Mouse (Mus musculus) midbrain, embryonic 16.5 days (tissue): ENCODE data around the gene Faah. TPM values are rescaled to one million over a fixed set of nuclear protein-coding genes. Genes with fewer than 3 reads are reported as not detected.

Experiments used
- ATAC-seq: fragments of 200-750 bp; cut with Nextera tagmentation; 2 replicates; pipeline ENCODE4 v1.8.0; 2017; ENCODE audit warnings: moderate TSS enrichment
- H3K27ac ChIP-seq: fragments of 300-500 bp; sonication (generic); 2 replicates; pipeline ENCODE4 v1.5.1; 2014; ENCODE audit warnings: mild to moderate bottlenecking, low read length, mixed read lengths
- H3K27me3 ChIP-seq: fragments of 300-500 bp; sonication (generic); 2 replicates; pipeline ENCODE4 v1.6.1; 2014; ENCODE audit warnings: low read depth, low read length, mixed read lengths; ENCODE audit not compliant: control insufficient read depth, insufficient read depth
- H3K36me3 ChIP-seq: fragments of 300-500 bp; sonication (generic); 2 replicates; pipeline ENCODE4 v1.6.1; 2014; ENCODE audit warnings: mild to moderate bottlenecking, low read length, moderate library complexity, mixed read lengths; ENCODE audit not compliant: control insufficient read depth, insufficient read depth
- H3K4me1 ChIP-seq: fragments of 300-500 bp; sonication (generic); 2 replicates; pipeline ENCODE4 v1.6.1; 2014; ENCODE audit warnings: mild to moderate bottlenecking, low read length, mixed read lengths; ENCODE audit not compliant: control insufficient read depth, insufficient read depth
- H3K4me2 ChIP-seq: fragments of 300-500 bp; sonication (generic); 2 replicates; pipeline ENCODE4 v1.6.1; 2014; ENCODE audit warnings: mild to moderate bottlenecking, low read length, mixed read lengths
- H3K4me3 ChIP-seq: fragments of 300-500 bp; sonication (generic); 2 replicates; pipeline ENCODE4 v1.5.1; 2014; ENCODE audit warnings: low read depth, mild to moderate bottlenecking, low read length, moderate library complexity, mixed read lengths
- H3K9ac ChIP-seq: fragments of 300-500 bp; sonication (generic); 2 replicates; pipeline ENCODE4 v1.6.1; 2014; ENCODE audit warnings: low read depth, low read length, mixed read lengths
- H3K9me3 ChIP-seq: fragments of 300-500 bp; sonication (generic); replicated peaks from 2 replicates; pipeline ENCODE4 v1.6.1; 2014; ENCODE audit warnings: mild to moderate bottlenecking, low read length, mixed read lengths; ENCODE audit not compliant: control insufficient read depth, poor library complexity, severe bottlenecking
- WGBS: fragments of 180-500 bp; shearing (Covaris S2); extraction: QIAGEN DNeasy Blood & Tissue Kit; methylation state at CpG from one replicate; pipeline ENCODE4 v1.1.7; 2014; 5-methylcytosine and 5-hydroxymethylcytosine counted together
- polyA plus RNA-seq: library from polyadenylated mRNA; unstranded; fragments of >200 nt; fragmentation: Nextera tagmentation; extraction: Ambion mirVana; gene quantifications from 2 replicates; pipeline ENCODE4 v1.2.1, GENCODE M21; 2015

The Faah gene
- polyA plus RNA-seq, 1 experiment from 2014 or later: 27.3 TPM

- no peak for ATAC-seq
- Histone ChIP-seq H3K9ac (no peak overlapping the region), H3K36me3 (no peaks in the 10 kb centered on the region), H3K4me2 (peak overlapping the region; percentile 85; the same call in 1 of the 2 replicates), H3K27ac (no peak overlapping the region), H3K4me1 (peaks cover 7% of the 10 kb centered on the region), H3K4me3 (no peak overlapping the region), H3K27me3 (peaks cover 15% of the 10 kb centered on the region), H3K9me3 (no peaks in the 10 kb centered on the region)
- 76% methylated on average over 8 of the region's 8 CpGs for WGBS
These were observed 1.7 kb downstream of the Faah start for GRCm38 (mm10) chr4:116015996-116016395.

DNA sequence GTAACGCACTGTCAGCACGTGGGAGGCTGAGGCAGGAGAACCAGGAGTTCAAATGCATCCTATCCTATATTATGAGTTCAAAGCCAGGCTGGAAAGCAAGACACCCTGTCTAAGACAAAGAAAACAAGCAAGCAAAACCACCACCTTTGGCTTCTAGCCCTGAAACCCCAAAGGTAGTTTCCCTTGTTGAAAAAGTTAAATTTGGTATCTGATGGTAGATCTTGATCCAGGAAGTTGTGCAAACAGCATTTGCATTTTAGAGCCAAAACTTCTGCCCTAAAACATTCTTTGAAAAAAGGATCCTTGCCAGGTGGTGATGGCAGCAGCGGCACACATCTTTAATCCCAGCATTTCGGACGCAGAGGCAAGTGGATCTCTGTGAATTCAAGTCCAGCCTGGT is 2.2 kb downstream of the Faah start:
- peaks cover 7% of the 10 kb centered on the region for H3K4me1 ChIP-seq
- H3K27me3 ChIP-seq: peaks cover 15% of the 10 kb centered on the region
- no peak overlapping the region for H3K4me2 ChIP-seq
- no peak overlapping the region for H3K4me3 ChIP-seq
- H3K9me3 ChIP-seq: no peaks in the 10 kb centered on the region
- H3K9ac ChIP-seq: no peak overlapping the region
- no peak overlapping the region for H3K27ac ChIP-seq
- ATAC-seq: no peak
- no peaks in the 10 kb centered on the region for H3K36me3 ChIP-seq
- 80% methylated on average over 5 of the region's 5 CpGs for WGBS

DNA sequence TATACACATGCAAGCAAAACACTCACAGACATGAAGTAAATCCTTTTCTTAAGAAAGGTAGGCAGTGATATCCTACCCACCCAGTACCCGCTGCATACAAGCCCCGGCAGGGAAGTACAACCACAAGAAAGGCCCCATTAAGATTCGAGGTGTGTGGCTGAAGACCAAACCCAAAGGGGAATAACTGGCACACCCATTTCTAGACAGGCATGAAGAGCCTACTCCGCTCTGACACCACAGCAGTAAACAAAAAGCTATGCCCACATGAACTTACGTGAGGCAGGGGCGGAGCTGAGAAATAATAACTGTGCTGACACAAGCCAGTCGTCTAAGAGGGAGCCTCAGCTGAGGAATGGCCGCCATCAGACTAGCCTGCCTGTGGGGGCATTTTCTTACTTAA is 7.5 kb downstream of the Faah start:
- 85% methylated on average over 8 of the region's 8 CpGs for WGBS
- no peaks in the 10 kb centered on the region for H3K9me3 ChIP-seq
- no peak overlapping the region for H3K4me2 ChIP-seq
- no peak for ATAC-seq
- H3K9ac ChIP-seq: no peak overlapping the region
- H3K4me1 ChIP-seq: no peaks in the 10 kb centered on the region
- peaks cover 5% of the 10 kb centered on the region for H3K27me3 ChIP-seq
- no peak overlapping the region for H3K27ac ChIP-seq
- H3K4me3 ChIP-seq: no peak overlapping the region
- H3K36me3 ChIP-seq: no peaks in the 10 kb centered on the region

DNA sequence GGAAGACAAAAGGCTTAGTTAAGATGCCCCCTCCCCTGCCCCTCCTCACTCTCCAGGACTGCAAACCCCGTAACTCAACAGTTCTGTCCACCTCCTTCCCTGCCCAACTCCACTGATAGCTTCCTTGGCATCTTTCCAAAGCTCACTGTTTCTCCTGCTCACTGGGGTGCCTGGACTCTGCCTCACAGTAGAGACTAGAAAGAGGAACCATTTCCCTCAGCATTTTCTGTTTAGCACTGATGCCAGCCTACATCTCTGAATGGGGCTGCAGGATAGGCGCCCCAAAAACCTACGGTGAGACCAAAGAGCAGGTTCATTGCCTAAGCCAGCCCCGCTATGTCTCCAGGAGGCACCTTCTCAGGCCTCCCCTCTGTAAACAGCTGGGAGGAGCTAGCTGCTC is 16.5 kb downstream of the Faah start:
- Histone ChIP-seq H3K4me1 (no peaks in the 10 kb centered on the region), H3K9ac (no peak overlapping the region), H3K27ac (no peak overlapping the region), H3K9me3 (no peaks in the 10 kb centered on the region), H3K36me3 (no peaks in the 10 kb centered on the region), H3K27me3 (no peaks in the 10 kb centered on the region), H3K4me2 (no peak overlapping the region), H3K4me3 (no peak overlapping the region)
- no peak for ATAC-seq
- 73% methylated on average over 4 of the region's 4 CpGs for WGBS

GRCm38 (mm10) chr4:116000671-116001070 is 17.1 kb downstream of the Faah start:
- H3K4me2 ChIP-seq: no peak overlapping the region
- H3K9me3 ChIP-seq: no peaks in the 10 kb centered on the region
- no peak for ATAC-seq
- no peaks in the 10 kb centered on the region for H3K36me3 ChIP-seq
- WGBS: 50% methylated on average over 6 of the region's 6 CpGs
- H3K4me1 ChIP-seq: no peaks in the 10 kb centered on the region
- no peak overlapping the region for H3K4me3 ChIP-seq
- no peaks in the 10 kb centered on the region for H3K27me3 ChIP-seq
- H3K9ac ChIP-seq: no peak overlapping the region
- H3K27ac ChIP-seq: no peak overlapping the region

DNA sequence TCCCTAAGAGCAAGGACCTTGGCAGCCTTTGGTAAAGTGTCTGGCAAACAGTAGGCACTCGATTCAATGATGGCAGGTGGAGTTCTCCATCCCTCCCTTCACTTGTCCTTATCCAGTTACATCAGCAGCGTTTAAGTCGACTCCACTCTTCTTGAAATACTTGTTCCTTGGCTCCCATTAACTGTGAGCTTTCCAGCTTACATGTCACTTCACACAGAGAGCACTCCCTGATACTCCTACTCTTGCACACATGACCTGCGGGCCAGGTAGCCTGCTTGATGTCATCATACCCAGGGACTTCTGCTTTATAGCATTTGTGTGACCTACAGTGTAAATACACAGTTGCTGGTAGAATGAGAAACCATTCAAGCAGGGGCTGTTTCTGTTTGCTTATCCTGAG is 21.0 kb downstream of the Faah start:
- no peaks in the 10 kb centered on the region for H3K9me3 ChIP-seq
- 83% methylated on average over 4 of the region's 4 CpGs for WGBS
- ATAC-seq: no peak
- no peak overlapping the region for H3K4me2 ChIP-seq
- H3K4me3 ChIP-seq: no peak overlapping the region
- H3K4me1 ChIP-seq: no peaks in the 10 kb centered on the region
- no peaks in the 10 kb centered on the region for H3K36me3 ChIP-seq
- H3K9ac ChIP-seq: no peak overlapping the region
- no peaks in the 10 kb centered on the region for H3K27me3 ChIP-seq
- H3K27ac ChIP-seq: no peak overlapping the region

DNA sequence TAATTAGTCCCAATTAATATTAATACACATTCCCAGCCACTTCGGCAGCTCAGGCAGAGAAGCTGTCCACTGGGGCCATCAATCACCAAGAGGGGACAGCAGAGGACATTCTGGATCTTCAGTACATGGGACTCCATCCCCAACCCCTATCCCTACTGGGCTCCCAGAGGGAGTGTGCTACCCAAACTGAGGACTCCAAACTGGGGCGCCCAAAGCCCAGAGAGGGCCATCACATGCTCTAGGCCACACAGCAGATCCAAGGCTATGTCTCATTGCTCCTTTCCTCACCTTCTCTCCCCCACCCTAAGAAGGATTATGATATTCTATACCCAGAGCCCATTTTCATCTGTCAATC is 22.4 kb downstream of the Faah start:
- ATAC-seq: no peak
- WGBS: 71% methylated on average over 2 of the region's 2 CpGs
- Histone ChIP-seq H3K27me3 (no peaks in the 10 kb centered on the region), H3K4me2 (no peak overlapping the region), H3K9me3 (no peaks in the 10 kb centered on the region), H3K36me3 (no peaks in the 10 kb centered on the region), H3K9ac (no peak overlapping the region), H3K27ac (no peak overlapping the region), H3K4me1 (no peaks in the 10 kb centered on the region), H3K4me3 (no peak overlapping the region)

- no peaks in the 10 kb centered on the region for H3K9me3 ChIP-seq
- ATAC-seq: 0 out of 2 replicates have a peak, but pooled peaks have one; percentile 34
- H3K27ac ChIP-seq: no peak overlapping the region
- H3K36me3 ChIP-seq: no peaks in the 10 kb centered on the region
- WGBS: 88% methylated on average over 16 of the region's 16 CpGs
- no peaks in the 10 kb centered on the region for H3K27me3 ChIP-seq
- H3K4me1 ChIP-seq: no peaks in the 10 kb centered on the region
- H3K9ac ChIP-seq: no peak overlapping the region
- H3K4me3 ChIP-seq: no peak overlapping the region
- no peak overlapping the region for H3K4me2 ChIP-seq
These were observed 22.9 kb downstream of the Faah start for GRCm38 (mm10) chr4:115994662-115995375.

GRCm38 (mm10) chr4:115989382-115989781 is 28.3 kb downstream of the Faah start:
- Histone ChIP-seq H3K9ac (no peak overlapping the region), H3K4me3 (no peak overlapping the region), H3K4me1 (no peaks in the 10 kb centered on the region), H3K27ac (no peak overlapping the region), H3K4me2 (no peak overlapping the region), H3K36me3 (no peaks in the 10 kb centered on the region), H3K9me3 (no peaks in the 10 kb centered on the region), H3K27me3 (peaks cover 7% of the 10 kb centered on the region; the same call in 1 of the 2 replicates)
- ATAC-seq: no peak
- whole genome bisulfite sequencing: 81% methylated on average over 7 of the region's 7 CpGs
